Mouse (Mus musculus) myocyte (in vitro differentiated cells): ENCODE data around the gene Rbms3.

ENCODE experiments used
- CEBPB ChIP-seq: IDR thresholded peaks from 2 replicates; pipeline ENCODE4 v1.6.1; 2011; ENCODE audit warnings: mild to moderate bottlenecking, moderate library complexity; ENCODE audit not compliant: poor library complexity, insufficient read depth, severe bottlenecking
- E2F4 ChIP-seq: IDR thresholded peaks from one replicate; pipeline ENCODE4 v1.6.1; 2011; ENCODE audit warnings: mild to moderate bottlenecking, control low read depth, moderate library complexity; ENCODE audit not compliant: insufficient read depth
- MAX ChIP-seq: IDR thresholded peaks from one replicate; pipeline ENCODE4 v1.6.1; 2011; ENCODE audit warnings: low read depth, mild to moderate bottlenecking, control low read depth
- MYOD1 ChIP-seq, 3 experiments: IDR thresholded peaks; one replicate each; pipeline ENCODE4 v1.6.1; 2011; ENCODE audit warnings: control low read depth in 2 of 3, low read depth in 2 of 3, mild to moderate bottlenecking in 2 of 3, moderate library complexity in 1 of 3; ENCODE audit not compliant: insufficient read length in 2 of 3, control insufficient read depth in 1 of 3
- MYOG ChIP-seq, 3 experiments: IDR thresholded peaks; one replicate each; pipeline ENCODE4 v1.6.1; 2011; ENCODE audit warnings: control low read depth in 2 of 3, low read depth in 2 of 3, mild to moderate bottlenecking in 2 of 3; ENCODE audit not compliant: insufficient read length in 2 of 3, control insufficient read depth in 1 of 3, insufficient read depth in 1 of 3
- POLR2A ChIP-seq: IDR thresholded peaks from one replicate; pipeline ENCODE4 v1.6.1; 2011; ENCODE audit warnings: low read depth, mild to moderate bottlenecking, control low read depth, moderate library complexity; ENCODE audit not compliant: insufficient read length
- POLR2AphosphoS2 ChIP-seq: IDR thresholded peaks from one replicate; pipeline ENCODE4 v1.6.1; 2011; ENCODE audit warnings: low read depth, control low read depth; ENCODE audit not compliant: insufficient read length
- REST ChIP-seq: IDR thresholded peaks from one replicate; pipeline ENCODE4 v1.6.1; 2011; ENCODE audit warnings: mild to moderate bottlenecking, control low read depth, moderate library complexity; ENCODE audit not compliant: insufficient read depth, insufficient read length
- TCF12 ChIP-seq: IDR thresholded peaks from one replicate; pipeline ENCODE4 v1.6.1; 2011; ENCODE audit warnings: mild to moderate bottlenecking, control low read depth; ENCODE audit not compliant: poor library complexity, insufficient read depth, severe bottlenecking
- USF1 ChIP-seq: IDR thresholded peaks from one replicate; pipeline ENCODE4 v1.6.1; 2011; ENCODE audit warnings: low read depth, mild to moderate bottlenecking, control low read depth, moderate library complexity

GRCm38 (mm10) chr9:117423259-117423658 is 206.5 kb downstream of the Rbms3 start:
- no peak for TF ChIP-seq MAX
- TF ChIP-seq USF1 = no peak
- no peak for TF ChIP-seq POLR2A
- no peak for TF ChIP-seq MYOD1 (IDR thresholded peaks at IDR 0.05; ENCODE audit: control insufficient read depth in 1 of 3, insufficient read length in 2 of 3, low read depth in 2 of 3)
- TF ChIP-seq MYOG (IDR thresholded peaks at IDR 0.05; ENCODE audit: control insufficient read depth in 1 of 3, insufficient read depth in 1 of 3, insufficient read length in 2 of 3, low read depth in 2 of 3) = no peak
- no peak for TF ChIP-seq E2F4
- TF ChIP-seq TCF12 = no peak
- TF ChIP-seq POLR2AphosphoS2 = no peak
- no peak for TF ChIP-seq REST
- TF ChIP-seq CEBPB = no peak
